Mouse (Mus musculus) embryo, embryonic 11.5 days (tissue): ENCODE data around the gene Gm11492.

Source experiments
- DNase-seq: peaks from one replicate; pipeline ENCODE4 v3.0.0-alpha.2; 2012; ENCODE audit warnings: low read depth, low spot score

The Gm11492 gene

DNA sequence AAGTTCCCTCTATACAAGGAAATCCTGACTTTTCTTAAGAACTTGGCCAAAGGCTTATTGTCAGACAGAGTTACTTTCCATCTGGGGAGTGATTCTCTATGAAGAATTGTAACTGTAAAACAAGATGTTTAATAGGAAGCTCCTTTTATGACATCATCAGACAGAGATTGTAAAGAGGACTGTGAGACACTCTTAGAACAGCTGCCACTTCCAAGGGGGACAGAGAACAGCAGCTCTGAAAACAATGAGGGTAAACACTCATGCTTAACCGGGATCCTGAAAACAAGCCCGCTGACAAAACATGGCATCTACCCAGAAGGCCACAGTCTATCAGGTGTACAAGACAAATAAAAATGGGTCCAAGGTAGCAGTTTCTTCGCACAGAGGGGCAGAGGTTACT, at the start of gene Gm11492:
TSS of gene Gm11492 (plus strand) at position 153 of the 400 bp plus-strand sequence.
- no peak for DNase-seq

DNA sequence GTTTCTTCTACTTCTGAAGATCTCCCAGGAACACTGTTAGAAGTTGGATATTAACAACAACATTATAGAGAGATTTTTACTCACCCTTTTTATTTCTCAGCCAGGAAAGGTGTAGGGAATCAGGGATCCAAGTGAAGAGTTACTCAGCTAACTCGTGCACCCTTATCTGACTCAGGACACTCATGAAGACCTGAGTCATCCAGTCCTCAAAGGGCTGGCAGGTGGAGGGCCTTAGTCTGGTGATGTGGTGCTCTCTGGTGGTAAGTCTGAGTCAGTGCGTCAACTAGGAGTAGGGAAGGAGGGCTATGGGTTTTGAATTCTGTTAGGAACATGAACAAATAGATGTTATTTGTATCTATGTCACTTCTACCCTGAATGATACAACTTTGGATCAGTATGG, 47.2 kb upstream of the Gm11492 start:
- peak; percentile 20 for DNase-seq

DNA sequence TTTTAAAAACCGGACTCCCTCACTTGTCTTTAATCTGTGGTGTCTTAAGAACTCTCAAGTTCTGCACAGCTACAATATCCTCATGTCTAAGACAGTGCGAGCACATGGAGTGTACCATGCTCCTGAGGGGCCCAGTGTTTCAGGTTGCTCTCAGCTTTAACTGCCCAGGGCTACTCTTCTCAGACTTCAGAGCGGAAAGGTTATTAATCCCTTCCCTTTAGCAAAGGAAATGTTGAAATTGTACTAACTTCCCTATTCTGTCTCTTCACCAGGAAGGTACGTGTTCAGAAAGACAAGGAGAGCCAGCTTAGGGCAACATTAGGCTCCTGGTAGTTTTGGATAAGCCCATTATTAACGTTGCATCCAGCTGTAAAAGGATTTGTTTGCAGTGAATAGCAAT, 43.0 kb upstream of the Gm11492 start:
- DNase-seq: no peak

DNA sequence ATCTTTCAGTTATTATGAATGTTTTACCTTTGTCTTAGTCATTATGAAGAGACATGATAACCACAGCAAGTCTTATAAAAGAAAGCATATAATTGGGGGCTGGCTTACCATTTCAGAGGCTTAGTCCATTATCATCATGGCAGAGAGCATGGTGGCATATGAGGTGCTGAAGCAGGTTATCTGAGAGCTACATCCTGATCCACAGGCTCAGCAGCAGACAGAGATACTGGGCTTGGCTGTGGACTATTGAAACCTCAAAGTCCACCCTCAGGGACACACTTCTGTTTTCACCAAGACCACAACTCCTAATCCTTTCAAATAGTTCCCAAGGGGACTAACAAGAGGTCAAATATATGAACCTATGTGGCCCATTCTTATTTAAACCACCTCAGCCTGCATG, 42.5 kb upstream of the Gm11492 start:
- DNase-seq: no peak

DNA sequence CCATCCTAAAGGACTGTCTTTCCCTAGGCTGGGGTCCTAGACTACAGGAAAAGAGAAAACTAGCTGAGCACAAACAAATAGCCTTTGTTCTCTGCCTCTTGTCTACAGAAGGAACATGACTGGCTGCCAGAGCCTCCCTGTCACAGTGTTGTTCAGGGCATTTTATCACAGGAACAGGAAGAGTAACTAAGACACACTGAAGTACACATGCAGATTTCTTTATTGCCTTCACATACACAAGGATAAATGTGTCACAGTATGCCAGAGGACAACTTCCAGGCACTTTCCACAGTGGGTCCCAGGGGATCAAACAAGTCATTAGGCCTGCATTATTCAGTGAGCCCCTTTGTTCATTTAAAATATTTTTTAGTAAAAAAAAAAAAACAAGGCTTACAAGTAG, 41.7 kb upstream of the Gm11492 start:
- DNase-seq: no peak

DNA sequence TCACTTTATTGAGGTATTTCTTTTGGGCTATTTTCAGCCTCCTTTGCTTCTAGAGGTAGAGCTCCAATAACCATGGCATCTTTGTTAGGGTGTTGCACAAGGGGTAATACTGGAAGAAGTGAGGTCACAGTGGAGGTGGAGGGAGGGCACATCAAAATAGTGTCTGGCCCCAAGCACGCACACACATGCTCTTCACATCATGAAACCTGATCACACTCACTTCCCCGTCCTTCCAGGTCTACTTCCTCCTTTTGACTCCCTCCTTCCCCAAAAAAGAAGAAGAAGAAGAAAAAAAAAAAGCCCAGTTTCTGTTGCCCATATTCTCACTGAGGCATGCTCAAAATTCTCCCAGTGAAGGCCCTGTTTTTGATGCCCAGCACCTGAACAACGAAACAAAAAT, 39.1 kb upstream of the Gm11492 start:
- DNase-seq: no peak

DNA sequence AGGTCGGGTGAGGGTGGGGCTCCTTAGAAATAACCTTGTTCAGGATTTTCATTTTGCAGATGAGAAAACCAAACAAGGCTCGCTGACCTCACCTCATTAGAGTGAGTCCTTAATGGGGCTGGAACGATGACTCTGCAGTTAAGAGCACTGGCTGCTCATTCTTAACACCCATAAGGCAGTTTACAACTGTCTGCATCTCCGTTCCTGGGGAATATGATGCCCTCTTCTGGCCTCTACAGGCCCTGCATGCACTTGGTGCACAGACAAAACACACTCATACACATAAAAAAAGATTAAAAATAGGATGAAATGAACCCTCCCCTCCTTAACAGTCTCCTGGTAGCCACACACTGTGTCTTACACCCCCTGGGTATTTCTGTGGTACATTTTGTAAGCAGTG, 38.5 kb upstream of the Gm11492 start:
- DNase-seq: no peak

GRCm38 (mm10) chr11:87531695-87532094, 34.8 kb upstream of the Gm11492 start:
- DNase-seq: no peak

DNA sequence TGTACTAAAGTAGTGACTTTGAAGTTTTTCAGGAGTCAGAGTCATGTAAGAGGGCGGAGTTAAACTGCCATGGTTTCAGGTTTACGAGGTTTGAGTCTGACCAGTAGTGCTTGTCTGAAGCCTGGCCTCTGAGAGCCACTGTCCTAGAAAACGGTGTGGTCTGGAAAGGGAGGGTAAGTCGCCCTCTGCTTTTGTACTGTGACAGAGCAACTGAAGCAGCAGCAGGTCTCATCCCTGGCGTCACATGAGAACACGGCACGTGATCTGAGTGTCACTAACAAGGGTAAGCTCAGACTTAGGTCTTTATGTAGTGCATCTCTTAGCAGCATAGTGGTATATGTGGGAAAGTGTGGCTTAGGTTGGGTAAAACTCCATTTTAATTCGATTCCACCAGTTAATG, 24.2 kb upstream of the Gm11492 start:
- no peak for DNase-seq

- no peak for DNase-seq
Measured at GRCm38 (mm10) chr11:87542906-87543305, 23.5 kb upstream of the Gm11492 start.

DNA sequence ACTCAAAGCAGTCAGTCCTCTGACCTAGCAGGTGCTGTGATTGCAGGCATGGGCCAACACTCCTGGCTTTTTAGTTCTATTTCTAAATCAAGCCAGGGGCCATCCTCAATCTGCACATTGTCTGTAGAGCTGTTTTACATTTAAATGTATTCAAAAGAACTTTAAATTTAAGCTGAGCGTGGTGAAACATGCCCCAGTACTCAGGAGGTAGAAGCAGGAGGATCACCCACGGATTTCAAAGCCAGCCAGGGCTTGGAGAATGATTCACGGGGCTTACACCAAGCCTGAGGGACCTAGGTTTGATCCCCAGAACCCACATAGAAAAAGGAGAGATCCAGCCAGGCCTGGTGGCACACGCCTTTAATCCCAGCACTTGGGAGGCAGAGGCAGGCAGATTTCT, 13.1 kb upstream of the Gm11492 start:
- DNase-seq: no peak

- no peak for DNase-seq
Measured at GRCm38 (mm10) chr11:87554386-87554785, 12.1 kb upstream of the Gm11492 start.

DNA sequence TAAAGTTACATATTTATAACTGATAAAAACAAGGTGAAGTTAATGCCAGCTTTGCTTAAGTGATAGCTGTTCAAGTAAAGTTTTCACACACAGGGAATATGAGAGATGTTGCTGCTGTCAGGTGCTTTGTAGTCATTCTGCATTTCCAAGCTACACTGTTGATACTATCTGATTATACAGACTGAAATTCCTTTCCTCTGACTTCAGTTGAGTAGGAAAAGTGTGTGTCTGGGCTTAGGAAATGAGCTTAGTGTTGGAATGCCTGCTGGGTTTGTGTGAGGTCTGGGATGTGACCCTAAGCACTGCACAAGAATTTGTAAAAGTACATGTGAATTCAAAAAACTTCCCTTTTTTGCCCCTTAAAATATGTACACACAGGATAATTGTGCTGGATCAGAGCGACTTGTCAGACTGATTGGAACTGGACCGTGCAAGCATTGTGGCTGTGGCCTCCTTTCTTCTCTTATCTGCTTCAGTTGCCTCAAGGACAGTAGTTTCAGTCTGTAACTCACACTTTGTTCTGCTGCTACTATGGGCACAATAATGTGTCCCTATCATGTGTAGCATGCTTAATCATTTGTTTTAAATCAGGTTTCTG, 11.2 kb upstream of the Gm11492 start:
- DNase-seq: no peak

- DNase-seq: no peak
Measured at GRCm38 (mm10) chr11:87561208-87561607, 5.2 kb upstream of the Gm11492 start.

GRCm38 (mm10) chr11:87568255-87568953, 2.0 kb downstream of the Gm11492 start, which contains the start of gene Sept4:
Sept4 (plus strand) TSS chr11:87568903.
- DNase-seq: no peak

GRCm38 (mm10) chr11:87570743-87571142, 4.3 kb downstream of the Gm11492 start:
- DNase-seq: no peak

DNA sequence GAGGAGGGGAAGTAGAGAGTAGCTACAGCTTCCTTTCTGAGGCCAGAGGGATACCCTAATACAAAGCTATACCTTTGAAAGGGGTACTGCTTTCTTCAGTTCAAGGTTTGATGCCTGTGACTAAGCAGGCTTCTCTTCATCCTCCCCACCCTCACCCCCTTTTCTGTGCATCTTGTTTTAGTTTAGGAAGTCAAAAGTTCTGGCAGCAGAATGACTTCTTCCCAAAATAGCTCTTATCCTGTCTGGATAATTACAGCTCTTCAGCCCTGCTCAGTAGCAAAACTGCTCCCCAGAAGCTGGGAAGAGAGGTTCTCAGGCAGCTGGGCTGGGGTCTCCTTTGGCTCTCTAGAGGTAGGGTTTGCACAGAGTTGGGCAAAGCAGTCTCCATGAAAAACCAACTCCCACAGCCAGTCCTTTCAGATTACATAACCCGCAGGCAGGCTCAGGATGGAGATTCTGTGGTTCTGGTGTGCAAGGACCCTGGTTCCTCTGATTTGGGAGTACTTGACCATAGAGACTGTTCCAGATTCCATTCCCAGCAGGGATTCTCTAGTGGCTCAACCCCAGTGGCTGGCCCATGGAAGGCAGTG, 5.0 kb downstream of the Gm11492 start:
- no peak for DNase-seq

- DNase-seq: no peak
Measured at GRCm38 (mm10) chr11:87573751-87574150, 7.3 kb downstream of the Gm11492 start.

GRCm38 (mm10) chr11:87574520-87575180, 8.2 kb downstream of the Gm11492 start:
- no peak for DNase-seq

- no peak for DNase-seq
Measured at GRCm38 (mm10) chr11:87577601-87578248, 11.3 kb downstream of the Gm11492 start.

GRCm38 (mm10) chr11:87578249-87578962, 12.0 kb downstream of the Gm11492 start:
- DNase-seq: peak; percentile 29
